Mouse (Mus musculus) cerebellum, adult 2 months (tissue): ENCODE results near the gene Adipor1.

Source experiments
- CTCF ChIP-seq: fragments of 200-500 bp; IDR thresholded peaks from 2 replicates; pipeline ENCODE4 v1.5.1; 2011; ENCODE audit warnings: low read depth, mild to moderate bottlenecking, control low read depth, low read length, moderate library complexity, borderline replicate concordance; ENCODE audit not compliant: insufficient read depth
- POLR2A ChIP-seq: fragments of 200-500 bp; IDR thresholded peaks from 2 replicates; pipeline ENCODE4 v1.6.1; 2011; ENCODE audit warnings: low read length, control low read depth, borderline replicate concordance; ENCODE audit not compliant: insufficient read depth

- TF ChIP-seq POLR2A (no peak), CTCF (no peak)
Observed at GRCm38 (mm10) chr1:134460294-134461284, 45.4 kb downstream of the Adipor1 start.
